Mouse (Mus musculus): ENCODE results near the gene Atg4a. TPM values are rescaled to one million over a fixed set of nuclear protein-coding genes. Genes with fewer than 3 reads are reported as not detected.
A peak's percentile ranks its signal among the peaks of the same experiment; 100 is the strongest.

Atg4a gene
- polyA plus RNA-seq, 1 experiment from 2014 or later, result 11.8 TPM

GRCm38 (mm10) chrX:141175353-141175752 is 218.6 kb downstream of the Atg4a start:
- H3K4me1 ChIP-seq, result no peaks in the 10 kb centered on the region
- H3K4me2 ChIP-seq (replicated peaks), result no peak overlapping the region
- no peak for ATAC-seq (ENCODE audit: low FRiP score, low read depth)
- no peak overlapping the region for H3K9ac ChIP-seq (replicated peaks)
- H3K36me3 ChIP-seq, result no peaks in the 10 kb centered on the region
- WGBS, result 40% methylated on average over 7 of the region's 7 CpGs
- no peak overlapping the region for H3K4me3 ChIP-seq
- H3K9me3 ChIP-seq, result no peaks in the 10 kb centered on the region
- H3K27ac ChIP-seq (replicated peaks), result no peak overlapping the region
- H3K27me3 ChIP-seq, result peaks cover 61% of the 10 kb centered on the region

- Histone ChIP-seq H3K27ac (replicated peaks) (no peak overlapping the region), H3K4me1 (no peaks in the 10 kb centered on the region), H3K36me3 (no peaks in the 10 kb centered on the region), H3K4me2 (replicated peaks) (no peak overlapping the region), H3K9me3 (no peaks in the 10 kb centered on the region), H3K27me3 (peaks cover 76% of the 10 kb centered on the region), H3K9ac (replicated peaks) (no peak overlapping the region), H3K4me3 (no peak overlapping the region)
- no peak for ATAC-seq (ENCODE audit: low FRiP score, low read depth)
Observed at GRCm38 (mm10) chrX:141195036-141195435, 238.3 kb downstream of the Atg4a start.

- Histone ChIP-seq H3K9ac (replicated peaks) (no peak overlapping the region), H3K27ac (replicated peaks) (no peak overlapping the region), H3K36me3 (no peaks in the 10 kb centered on the region), H3K4me2 (replicated peaks) (no peak overlapping the region), H3K9me3 (no peaks in the 10 kb centered on the region), H3K4me1 (no peaks in the 10 kb centered on the region), H3K4me3 (no peak overlapping the region), H3K27me3 (peaks cover 71% of the 10 kb centered on the region)
- no peak for ATAC-seq (ENCODE audit: low FRiP score, low read depth)
- WGBS, result 84% methylated on average over 3 of the region's 3 CpGs
Observed at GRCm38 (mm10) chrX:141198993-141199392, 242.3 kb downstream of the Atg4a start.

GRCm38 (mm10) chrX:141212802-141213201 is 256.1 kb downstream of the Atg4a start:
- WGBS, result 35% methylated on average over 5 of the region's 5 CpGs

More at GRCm38 (mm10) chrX:141212802-141213201, 256.1 kb downstream of the Atg4a start:
- Histone ChIP-seq H3K9me3 (no peaks in the 10 kb centered on the region), H3K9ac (replicated peaks) (no peak overlapping the region), H3K4me3 (no peak overlapping the region), H3K27ac (replicated peaks) (no peak overlapping the region), H3K27me3 (peaks cover 45% of the 10 kb centered on the region), H3K36me3 (no peaks in the 10 kb centered on the region), H3K4me1 (no peaks in the 10 kb centered on the region), H3K4me2 (replicated peaks) (no peak overlapping the region)
- ATAC-seq (ENCODE audit: low FRiP score, low read depth), result peak; percentile 30; the same call in 1 of the 2 replicates

Other genes starting within 250 kb of the Atg4a start
- gene Tex13b, start 143.5 kb upstream of the Atg4a start, polyA plus RNA-seq (2016; fragmentation: Nextera tagmentation; extraction: Ambion mirVana), result not detected in 2 replicates
- gene Vsig1, start 49.3 kb upstream of the Atg4a start, polyA plus RNA-seq (2016; fragmentation: Nextera tagmentation; extraction: Ambion mirVana), result not detected in 2 replicates
- 42.8 and 44.5 TPM in 2 replicates for gene Psmd10, start 179 bp upstream of the Atg4a start, polyA plus RNA-seq (2016; fragmentation: Nextera tagmentation; extraction: Ambion mirVana)

Data from midbrain, embryonic 12.5 days (tissue).